ENCODE assay signal across 8 mouse cellular contexts in genomic region chr9:46013009-46013586, GRCm38 (mm10). TPM values are rescaled to one million over a fixed set of nuclear protein-coding genes. Genes with fewer than 3 reads are reported as not detected.
DNase-seq lines count a peak whose midpoint lies in the region; ATAC-seq lines count a peak whose summit lies in the region.

No protein-coding gene starts in this region.

- ATAC-seq in embryonic facial prominence, embryonic 14.5 days (ENCODE audit: low read depth) = peak; percentile 61
- peak; percentile 68 for ATAC-seq in limb, embryonic 13.5 days (ENCODE audit: low FRiP score, low read depth)
- peak; percentile 72 for ATAC-seq in midbrain, embryonic 16.5 days

- H3K4me2 ChIP-seq in embryonic facial prominence, embryonic 14.5 days (ENCODE audit: low read depth, low read length) = peak overlapping the region; percentile 70
- H3K4me2 ChIP-seq in limb, embryonic 13.5 days (replicated peaks) = peak overlapping the region; percentile 86
- peak overlapping the region; percentile 63 for H3K4me2 ChIP-seq in midbrain, embryonic 16.5 days (ENCODE audit: low read length)

- WGBS in embryonic facial prominence, embryonic 14.5 days = under 1% methylated on average over 38 of the region's 46 CpGs
- WGBS in hindbrain, embryonic 10.5 days = under 1% methylated on average over 46 of the region's 46 CpGs
- WGBS in limb, embryonic 13.5 days = 1% methylated on average over 38 of the region's 46 CpGs
- under 1% methylated on average over 45 of the region's 46 CpGs for WGBS in midbrain, embryonic 16.5 days

- peaks cover 30% of the 10 kb centered on the region for H3K4me1 ChIP-seq in embryonic facial prominence, embryonic 14.5 days (ENCODE audit: control insufficient read depth, insufficient read depth, low read length)
- peaks cover 49% of the 10 kb centered on the region for H3K4me1 ChIP-seq in hindbrain, embryonic 10.5 days (replicated peaks)
- peaks cover 41% of the 10 kb centered on the region for H3K4me1 ChIP-seq in limb, embryonic 13.5 days
- peaks cover 30% of the 10 kb centered on the region for H3K4me1 ChIP-seq in midbrain, embryonic 16.5 days (ENCODE audit: control insufficient read depth, insufficient read depth, low read length)

- peak overlapping the region; percentile 89 for H3K27ac ChIP-seq in embryonic facial prominence, embryonic 14.5 days (replicated peaks; ENCODE audit: low read depth, low read length)
- H3K27ac ChIP-seq in hindbrain, embryonic 10.5 days = peak overlapping the region; percentile 96
- H3K27ac ChIP-seq in limb, embryonic 13.5 days = peak overlapping the region; percentile 83
- H3K27ac ChIP-seq in midbrain, embryonic 16.5 days (ENCODE audit: low read length) = peak overlapping the region; percentile 86

- intact Hi-C loops in left cerebral cortex, postnatal 36 days (cut with DNase I) = loop anchor here (5.0 kb wide), 1 partner anchor 69 kb away; no protein-coding TSS in a partner anchor

- H3K4me3 ChIP-seq in embryonic facial prominence, embryonic 14.5 days (ENCODE audit: low read depth, low read length) = peak overlapping the region; percentile 97
- peak overlapping the region; percentile 86 for H3K4me3 ChIP-seq in hindbrain, embryonic 10.5 days
- H3K4me3 ChIP-seq in limb, embryonic 13.5 days = peak overlapping the region; percentile 96
- H3K4me3 ChIP-seq in midbrain, embryonic 16.5 days (ENCODE audit: low read depth, low read length) = peak overlapping the region; percentile 64

- no peaks in the 10 kb centered on the region for H3K36me3 ChIP-seq in embryonic facial prominence, embryonic 14.5 days (ENCODE audit: control insufficient read depth, insufficient read depth, low read length)
- H3K36me3 ChIP-seq in hindbrain, embryonic 10.5 days = peaks cover 3% of the 10 kb centered on the region
- H3K36me3 ChIP-seq in limb, embryonic 13.5 days = no peaks in the 10 kb centered on the region
- no peaks in the 10 kb centered on the region for H3K36me3 ChIP-seq in midbrain, embryonic 16.5 days (ENCODE audit: control insufficient read depth, insufficient read depth, low read length)

- H3K9ac ChIP-seq in embryonic facial prominence, embryonic 14.5 days (ENCODE audit: low read depth, low read length) = peak overlapping the region; percentile 98
- peak overlapping the region; percentile 97 for H3K9ac ChIP-seq in limb, embryonic 13.5 days
- H3K9ac ChIP-seq in midbrain, embryonic 16.5 days (ENCODE audit: low read depth, low read length) = peak overlapping the region; percentile 87

- H3K27me3 ChIP-seq in embryonic facial prominence, embryonic 14.5 days (replicated peaks; ENCODE audit: control insufficient read depth, insufficient read depth, low read length) = no peaks in the 10 kb centered on the region
- no peaks in the 10 kb centered on the region for H3K27me3 ChIP-seq in hindbrain, embryonic 10.5 days (ENCODE audit: insufficient read depth, poor library complexity, severe bottlenecking)
- H3K27me3 ChIP-seq in limb, embryonic 13.5 days = no peaks in the 10 kb centered on the region
- no peaks in the 10 kb centered on the region for H3K27me3 ChIP-seq in midbrain, embryonic 16.5 days (ENCODE audit: control insufficient read depth, insufficient read depth, low read depth, low read length)

- DNase-seq in left cerebral cortex, postnatal 36 days (ENCODE audit: low spot score in 2 of 2) = peak; percentile 35 to 36
- no peak for DNase-seq in left cerebral cortex, adult 9 months (ENCODE audit: low spot score in 2 of 2)
- DNase-seq in T-cell, adult 2 months (ENCODE audit: low spot score) = peak; percentile 24
- no peak for DNase-seq in embryonic facial prominence, embryonic 14.5 days (ENCODE audit: low spot score)
- peak; percentile 79 for DNase-seq in hindbrain, embryonic 10.5 days (ENCODE audit: low spot score)
- DNase-seq in thymus, postnatal 14 days = peak; percentile 64

- H3K9me3 ChIP-seq in embryonic facial prominence, embryonic 14.5 days (ENCODE audit: control insufficient read depth, low read length) = no peaks in the 10 kb centered on the region
- H3K9me3 ChIP-seq in hindbrain, embryonic 10.5 days = no peaks in the 10 kb centered on the region
- H3K9me3 ChIP-seq in limb, embryonic 13.5 days = no peaks in the 10 kb centered on the region
- no peaks in the 10 kb centered on the region for H3K9me3 ChIP-seq in midbrain, embryonic 16.5 days (replicated peaks; ENCODE audit: control insufficient read depth, low read length, poor library complexity, severe bottlenecking)

RNA-seq across cellular contexts. Expression of gene Sik3, which starts 0.5 kb away (rescaled TPM):
- total RNA-seq in left cerebral cortex, postnatal 36 days (2021) = 100 to 1,000 TPM; 119 to 130 TPM
- 11.5 and 13.4 TPM in 2 replicates for polyA plus RNA-seq in embryonic facial prominence, embryonic 14.5 days (2014; fragmentation: Nextera tagmentation; extraction: Ambion mirVana)
- 6.1 and 7.1 TPM in 2 replicates for polyA plus RNA-seq in hindbrain, embryonic 10.5 days (2016; fragmentation: Nextera tagmentation; extraction: Ambion mirVana)
- polyA plus RNA-seq in limb, embryonic 13.5 days (2015; fragmentation: Nextera tagmentation; extraction: Ambion mirVana) = 8.2 and 9.4 TPM in 2 replicates
- polyA plus RNA-seq in midbrain, embryonic 16.5 days (2015; fragmentation: Nextera tagmentation; extraction: Ambion mirVana) = 5.1 and 5.9 TPM in 2 replicates

RNA-seq across cellular contexts. Expression of gene Pafah1b2, which starts 0.6 kb away (rescaled TPM):
- total RNA-seq in left cerebral cortex, postnatal 36 days (2021) = 100 to 1,000 TPM; 210 to 220 TPM
- polyA plus RNA-seq in embryonic facial prominence, embryonic 14.5 days (2014; fragmentation: Nextera tagmentation; extraction: Ambion mirVana) = 167 and 188 TPM in 2 replicates
- polyA plus RNA-seq in hindbrain, embryonic 10.5 days (2016; fragmentation: Nextera tagmentation; extraction: Ambion mirVana) = 275 and 282 TPM in 2 replicates
- polyA plus RNA-seq in limb, embryonic 13.5 days (2015; fragmentation: Nextera tagmentation; extraction: Ambion mirVana) = 201 and 218 TPM in 2 replicates
- polyA plus RNA-seq in midbrain, embryonic 16.5 days (2015; fragmentation: Nextera tagmentation; extraction: Ambion mirVana) = 287 and 294 TPM in 2 replicates

RNA-seq across cellular contexts. Expression of gene Sidt2, which starts 58.0 kb away (rescaled TPM):
- total RNA-seq in left cerebral cortex, postnatal 36 days (2021) = 10 to 100 TPM; 82.3 to 88.8 TPM
- 47.9 and 50.4 TPM in 2 replicates for polyA plus RNA-seq in embryonic facial prominence, embryonic 14.5 days (2014; fragmentation: Nextera tagmentation; extraction: Ambion mirVana)
- polyA plus RNA-seq in hindbrain, embryonic 10.5 days (2016; fragmentation: Nextera tagmentation; extraction: Ambion mirVana) = 26.3 and 28.3 TPM in 2 replicates
- polyA plus RNA-seq in limb, embryonic 13.5 days (2015; fragmentation: Nextera tagmentation; extraction: Ambion mirVana) = 40.0 and 40.2 TPM in 2 replicates
- polyA plus RNA-seq in midbrain, embryonic 16.5 days (2015; fragmentation: Nextera tagmentation; extraction: Ambion mirVana) = 44.7 and 50.0 TPM in 2 replicates

Comparison
In these comparisons a context has a peak if more than half of its experiments do, and no peak if none do; other contexts are left out.
1. DNase-seq: peak in left cerebral cortex, postnatal 36 days (2 of 2), T-cell, adult 2 months (single experiment), hindbrain, embryonic 10.5 days (single experiment) and thymus, postnatal 14 days (single experiment); none in left cerebral cortex, adult 9 months (0 of 2) and embryonic facial prominence, embryonic 14.5 days (single experiment).
2. Peak in every context shown above with its lines, with median percentiles within 50 percentile points of each other: ATAC-seq, H3K27ac ChIP-seq, H3K4me2 ChIP-seq, H3K4me3 ChIP-seq and H3K9ac ChIP-seq.